Mouse (Mus musculus): Measurements from ENCODE around the gene Ppat.

GRCm38 (mm10) chr5:76984015-76984414 is 32.6 kb upstream of the Ppat start:
- TF ChIP-seq CTCF (IDR thresholded peaks at IDR 0.05; ENCODE audit: insufficient read depth, low read length) (no peak), POLR2A (IDR thresholded peaks at IDR 0.05; ENCODE audit: borderline replicate concordance, extremely low read depth, low read depth, low read length) (no peak)
